Mouse (Mus musculus) T-helper 1 cell (primary cell): ENCODE measurements around the gene Plekha7.
"Not testable (repeated sequence)": the region's sequence is repeated elsewhere in the genome, so short reads cannot be mapped to it uniquely, and the experiment has no call there.

ENCODE experiments used
- in situ Hi-C: fragments of 300-600 bp; cut with MboI, MseI; formaldehyde crosslinking; loops from one replicate; pipeline ENCODE4 v1.15.1; 2025; ENCODE audit warnings: high pct_unique_total_duplicates

The Plekha7 gene

GRCm38 (mm10) chr7:116084366-116084765, 223.8 kb downstream of the Plekha7 start, which contains the start of gene Gm4353:
TSS of gene Gm4353 (minus strand) at chr7:116084635.
- in situ Hi-C loops = not testable (repeated sequence)
